Mouse (Mus musculus) R1 (cell line): ENCODE results near the gene Nrap.

Experiments used
- DNase-seq: peaks from one replicate; pipeline ENCODE4 v3.0.0-alpha.2; 2018; ENCODE audit warnings: low read depth, low spot score

Gene Nrap

GRCm38 (mm10) chr19:56396669-56397621, 7.1 kb upstream of the Nrap start, which contains the start of gene Casp7:
Casp7 (plus strand) TSS chr19:56397129.
- peak; percentile 60 for DNase-seq

GRCm38 (mm10) chr19:56396227-56396626, 6.4 kb upstream of the Nrap start:
- no peak for DNase-seq

- DNase-seq, result peak; percentile 12
These were observed 5.5 kb upstream of the Nrap start for GRCm38 (mm10) chr19:56395183-56395935.

- DNase-seq, result no peak
These were observed 3.6 kb upstream of the Nrap start for GRCm38 (mm10) chr19:56393311-56393866.

GRCm38 (mm10) chr19:56391307-56392046, 1.6 kb upstream of the Nrap start:
- peak; percentile 22 for DNase-seq

- no peak for DNase-seq
These were observed 661 bp downstream of the Nrap start for GRCm38 (mm10) chr19:56389176-56389575.

GRCm38 (mm10) chr19:56387726-56388302, 2.0 kb downstream of the Nrap start:
- no peak for DNase-seq

GRCm38 (mm10) chr19:56386095-56386494, 3.7 kb downstream of the Nrap start:
- DNase-seq, result no peak

- peak; percentile 72 for DNase-seq
These were observed 4.3 kb downstream of the Nrap start for GRCm38 (mm10) chr19:56385546-56385945.

- no peak for DNase-seq
These were observed 8.4 kb downstream of the Nrap start for GRCm38 (mm10) chr19:56381407-56381806.

GRCm38 (mm10) chr19:56380341-56380740, 9.5 kb downstream of the Nrap start:
- DNase-seq, result no peak

- DNase-seq, result no peak
These were observed 11.2 kb downstream of the Nrap start for GRCm38 (mm10) chr19:56378554-56379172.

GRCm38 (mm10) chr19:56378007-56378406, 11.8 kb downstream of the Nrap start:
- no peak for DNase-seq

- no peak for DNase-seq
These were observed 15.8 kb downstream of the Nrap start for GRCm38 (mm10) chr19:56374011-56374410.

- DNase-seq, result no peak
These were observed 16.6 kb downstream of the Nrap start for GRCm38 (mm10) chr19:56373246-56373645.

GRCm38 (mm10) chr19:56372226-56372625, 17.6 kb downstream of the Nrap start:
- DNase-seq, result no peak

GRCm38 (mm10) chr19:56370389-56371150, 19.3 kb downstream of the Nrap start:
- DNase-seq, result no peak

GRCm38 (mm10) chr19:56368912-56369311, 20.9 kb downstream of the Nrap start:
- DNase-seq, result no peak

GRCm38 (mm10) chr19:56367778-56368177, 22.1 kb downstream of the Nrap start:
- DNase-seq, result no peak

- DNase-seq, result no peak
These were observed 23.2 kb downstream of the Nrap start for GRCm38 (mm10) chr19:56366625-56367024.
